Mouse (Mus musculus): ENCODE results near the gene Gm21060. TPM values are rescaled to one million over a fixed set of nuclear protein-coding genes. Genes with fewer than 3 reads are reported as not detected.

Gm21060 gene
- total RNA-seq, 4 experiments from 2014 or later, result not detected

Other genes starting within 250 kb of the Gm21060 start
- gene Zfp950, start 156.2 kb downstream of the Gm21060 start, total RNA-seq (2022), result 1 to 10 TPM; 1.5 to 7.1 (median 4.6) TPM
- not detected for gene Gm7102, start 120.8 kb downstream of the Gm21060 start, total RNA-seq (2022)
- not detected for gene Gm6020, start 113.2 kb downstream of the Gm21060 start, total RNA-seq (2022)
- gene Csf2ra, start 68.6 kb downstream of the Gm21060 start, total RNA-seq (2022), result 1 to 10 TPM; 1.1 to 2.2 (median 1.4) TPM

All from gastrocnemius, adult 8-10 months (tissue).